ENCODE assay signal across 8 mouse cellular contexts in the genomic region with DNA sequence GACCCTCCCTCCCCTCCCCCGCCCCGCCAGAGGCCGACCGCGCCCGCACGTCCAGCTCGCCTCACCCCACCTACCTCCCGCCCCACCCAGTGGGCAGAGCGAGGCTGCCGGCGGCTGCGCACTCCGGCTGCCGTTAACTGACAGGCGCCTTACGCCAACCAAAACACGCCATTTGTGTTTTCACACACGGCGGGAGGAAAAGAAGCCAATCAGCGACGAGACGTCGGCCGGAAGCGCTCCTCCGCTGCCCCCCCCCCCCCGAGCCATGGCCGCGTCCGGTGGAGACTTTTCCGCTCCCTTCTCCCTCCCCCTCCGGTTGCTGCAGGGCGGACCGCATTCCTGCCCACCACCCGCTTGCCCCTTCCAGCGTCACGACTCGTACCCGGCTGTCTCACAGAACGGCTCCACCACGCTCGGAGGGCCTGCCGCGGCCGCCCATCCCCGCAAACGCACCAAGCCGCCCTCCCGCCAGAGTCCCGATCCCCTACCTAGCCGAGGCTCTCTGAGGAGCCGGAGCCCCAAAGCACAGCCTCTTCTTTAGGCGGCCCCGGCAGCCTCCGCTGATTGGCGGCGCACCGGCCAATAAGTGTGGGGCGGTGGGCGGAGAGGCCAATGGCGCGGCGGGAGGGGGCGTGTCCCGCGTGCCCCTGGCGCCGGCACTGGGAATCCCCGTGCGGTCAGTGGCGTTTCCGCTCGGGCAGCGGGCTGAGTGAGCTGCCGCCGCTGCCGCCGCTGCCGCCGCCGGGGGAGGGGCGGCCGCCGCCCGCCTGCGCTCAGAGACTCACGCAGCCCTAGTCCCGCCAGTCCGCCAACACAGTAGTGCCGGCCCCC. TPM values are rescaled to one million over a fixed set of nuclear protein-coding genes. Genes with fewer than 3 reads are reported as not detected.
DNase-seq lines count a peak whose midpoint lies in the region; ATAC-seq and TF ChIP-seq lines count a peak whose summit lies in the region.

A gene (plus strand): TSS at position 680 of the 831 bp plus-strand sequence.

- peaks cover 23% of the 10 kb centered on the region for H3K36me3 ChIP-seq in megakaryocyte, embryonic 14.5 days (replicated peaks; ENCODE audit: low read length)

- peak; percentile 83 for TF ChIP-seq POLR2A in cortical plate, adult 2 months (IDR thresholded peaks at IDR 0.05; ENCODE audit: extremely low read depth, insufficient read depth, low read length)

- no peaks in the 10 kb centered on the region for H3K27me3 ChIP-seq in megakaryocyte, embryonic 14.5 days (replicated peaks)

- peak; percentile 74 for ATAC-seq in activated CD4-positive, CD25-positive, alpha-beta regulatory T cell, adult 4 months

- peak within 1 kb of the TSS; percentile 99 for H3K27ac ChIP-seq in cortical plate, adult 2 months (ENCODE audit: insufficient read depth, low read length)

- H3K9me3 ChIP-seq in megakaryocyte, embryonic 14.5 days, result no peaks in the 10 kb centered on the region

- H3K4me1 ChIP-seq in cortical plate, adult 2 months (ENCODE audit: control insufficient read depth, insufficient read depth, low read length), result peaks cover 1% of the 10 kb centered on the region; the same call in 1 of the 2 replicates
- peaks cover 44% of the 10 kb centered on the region for H3K4me1 ChIP-seq in megakaryocyte, embryonic 14.5 days

- H3K4me3 ChIP-seq in cortical plate, adult 2 months (ENCODE audit: insufficient read depth, low read length), result peak within 1 kb of the TSS; percentile 57
- H3K4me3 ChIP-seq in megakaryocyte, embryonic 14.5 days (replicated peaks), result peak within 1 kb of the TSS; percentile 99

- peak; percentile 97 to 98 for DNase-seq in gastrocnemius, adult 8-10 months (ENCODE audit: low spot score in 2 of 2)
- peak; percentile 77 for DNase-seq in hindlimb bud, embryonic 11.5 days (ENCODE audit: extremely low spot score, low read depth, low spot score)
- DNase-seq in left cerebral cortex, adult 8-10 months (ENCODE audit: low spot score in 2 of 2), result peak; percentile 93 to 97
- peak; percentile 98 to 99 for DNase-seq in right cerebral cortex, postnatal 10 days (ENCODE audit: low spot score in 2 of 2)
- DNase-seq in urinary bladder, postnatal 25 days (ENCODE audit: low spot score), result peak; percentile 99

- no peak for TF ChIP-seq CTCF in cortical plate, adult 2 months (IDR thresholded peaks at IDR 0.05; ENCODE audit: extremely low read depth, insufficient read depth, low read length)

RNA-seq across cellular contexts. Expression of the gene that starts here (rescaled TPM):
- polyA plus RNA-seq in activated CD4-positive, CD25-positive, alpha-beta regulatory T cell, adult 4 months (2017; shearing (Covaris generic)), result 10 to 100 TPM; 31.1 to 33.0 TPM
- polyA plus RNA-seq in cortical plate, adult 2 months (2012; rRNA removed), result 53.2 and 56.8 TPM in 2 replicates
- total RNA-seq in gastrocnemius, adult 8-10 months (2022), result 10 to 100 TPM; 21.8 to 26.2 (median 23.5) TPM
- 100 to 1,000 TPM; 107 to 112 (median 109) TPM for total RNA-seq in left cerebral cortex, adult 8-10 months (2022)
- polyA plus RNA-seq in megakaryocyte, embryonic 14.5 days (2012; ENCODE audit: insufficient read depth, low replicate concordance), result 5.5 and 15.2 TPM in 2 replicates

Comparison
In these comparisons a context has a peak if more than half of its experiments do, and no peak if none do; other contexts are left out.
1. Peak in every context shown above with its lines: DNase-seq, ATAC-seq, H3K4me3 ChIP-seq and H3K27ac ChIP-seq.